Mouse (Mus musculus) embryonic facial prominence, embryonic 13.5 days (tissue): ENCODE measurements at regions not wholly inside any gene's neighbourhood (a gene's known extent, or its start where the extent isn't known, plus 50 kb on each side); places are given as distances from the start of the nearest gene placed in this dataset.

Experiments used
- ATAC-seq: fragments of 200-750 bp; cut with Nextera tagmentation; 2 replicates; pipeline ENCODE4 v1.8.0; 2017; ENCODE audit warnings: low read depth; ENCODE audit not compliant: insufficient number of reproducible peaks, insufficient read depth, low FRiP score, low TSS enrichment
- H3K27ac ChIP-seq: fragments of 300-500 bp; sonication (generic); 2 replicates; pipeline ENCODE4 v1.5.1; 2015; ENCODE audit warnings: moderate library complexity, mild to moderate bottlenecking, inconsistent platforms
- H3K27me3 ChIP-seq: fragments of 300-500 bp; sonication (generic); 2 replicates; pipeline ENCODE4 v1.6.1; 2015; ENCODE audit warnings: mild to moderate bottlenecking, inconsistent platforms
- H3K36me3 ChIP-seq: fragments of 300-500 bp; sonication (generic); 2 replicates; pipeline ENCODE4 v1.6.1; 2015; ENCODE audit warnings: mild to moderate bottlenecking, inconsistent platforms
- H3K4me1 ChIP-seq: fragments of 300-500 bp; sonication (generic); 2 replicates; pipeline ENCODE4 v1.6.1; 2015; ENCODE audit warnings: inconsistent platforms
- H3K4me2 ChIP-seq: fragments of 300-500 bp; sonication (generic); 2 replicates; pipeline ENCODE4 v1.6.1; 2015; ENCODE audit warnings: moderate library complexity, mild to moderate bottlenecking, inconsistent platforms
- H3K4me3 ChIP-seq: fragments of 300-500 bp; sonication (generic); 2 replicates; pipeline ENCODE4 v1.5.1; 2015; ENCODE audit warnings: mild to moderate bottlenecking, inconsistent platforms
- H3K9ac ChIP-seq: fragments of 300-500 bp; sonication (generic); 2 replicates; pipeline ENCODE4 v1.6.1; 2015; ENCODE audit warnings: mild to moderate bottlenecking, inconsistent platforms
- H3K9me3 ChIP-seq: fragments of 300-500 bp; sonication (generic); 2 replicates; pipeline ENCODE4 v1.6.1; 2016; ENCODE audit warnings: inconsistent platforms
- WGBS: fragments of 180-500 bp; shearing (Covaris S2); methylation state at CpG from one replicate; pipeline ENCODE4 v1.1.7; 2015; ENCODE audit warnings: mixed read lengths; 5-methylcytosine and 5-hydroxymethylcytosine counted together

DNA sequence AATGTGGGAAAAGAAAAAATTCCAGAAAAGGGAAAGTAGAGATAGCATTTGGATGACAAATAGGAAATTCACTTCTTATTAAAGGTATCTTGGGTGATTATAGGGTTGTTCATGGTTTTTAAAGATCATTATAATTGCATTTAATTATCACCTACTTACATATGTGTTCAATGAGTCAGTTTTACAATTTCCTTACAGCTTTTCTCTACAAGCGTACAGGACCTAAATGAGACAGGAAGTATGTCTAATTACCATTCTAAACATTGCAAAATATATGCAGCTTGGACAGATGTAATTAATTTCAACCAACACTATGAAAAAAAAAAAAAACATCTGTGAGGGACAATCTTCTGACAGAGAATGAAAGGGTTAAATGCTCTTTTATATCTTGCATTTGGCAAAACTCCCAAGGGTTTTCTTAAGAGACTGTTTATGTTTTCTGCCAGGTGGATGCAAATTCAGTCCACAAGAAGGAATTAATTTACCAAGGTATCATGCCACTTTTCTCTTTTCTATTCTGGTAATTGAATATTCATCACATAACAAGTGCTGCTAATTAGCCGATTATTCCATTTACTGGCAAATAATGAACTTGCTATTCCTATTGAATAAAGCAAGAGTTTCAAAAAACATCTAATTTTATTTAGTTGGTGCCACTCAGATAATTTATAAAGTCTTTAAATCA, 531.5 kb upstream of the Gje1 start:
- H3K4me2 ChIP-seq = no peak overlapping the region
- no peaks in the 10 kb centered on the region for H3K36me3 ChIP-seq
- H3K4me3 ChIP-seq = no peak overlapping the region
- WGBS = 59% methylated on average over 2 of the region's 2 CpGs
- ATAC-seq = no peak
- no peaks in the 10 kb centered on the region for H3K9me3 ChIP-seq
- no peaks in the 10 kb centered on the region for H3K4me1 ChIP-seq
- H3K27ac ChIP-seq = no peak overlapping the region
- no peaks in the 10 kb centered on the region for H3K27me3 ChIP-seq
- no peak overlapping the region for H3K9ac ChIP-seq

DNA sequence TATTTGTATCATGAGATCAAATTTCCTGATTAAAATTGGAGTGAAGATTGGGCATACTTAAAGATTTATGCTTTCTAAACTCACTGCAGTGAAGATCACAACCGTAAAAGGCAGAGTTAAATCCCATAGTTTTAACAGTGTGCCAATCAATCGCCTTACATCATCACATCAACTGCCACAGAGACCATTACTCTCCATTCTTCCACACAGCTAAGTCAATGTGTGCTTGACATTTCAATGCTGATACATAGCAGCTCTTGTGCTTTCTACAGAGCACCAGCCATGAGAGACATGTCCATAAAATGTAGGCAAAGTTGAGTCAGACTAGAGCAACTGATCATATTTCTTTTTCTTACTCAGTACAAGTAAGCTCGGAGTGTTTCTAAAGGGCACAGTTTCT, 530.9 kb upstream of the Gje1 start:
- Histone ChIP-seq H3K27ac (no peak overlapping the region), H3K36me3 (no peaks in the 10 kb centered on the region), H3K9me3 (no peaks in the 10 kb centered on the region), H3K9ac (no peak overlapping the region), H3K4me2 (no peak overlapping the region), H3K27me3 (no peaks in the 10 kb centered on the region), H3K4me3 (no peak overlapping the region), H3K4me1 (no peaks in the 10 kb centered on the region)
- WGBS = 85% methylated on average over 3 of the region's 3 CpGs
- ATAC-seq = no peak

DNA sequence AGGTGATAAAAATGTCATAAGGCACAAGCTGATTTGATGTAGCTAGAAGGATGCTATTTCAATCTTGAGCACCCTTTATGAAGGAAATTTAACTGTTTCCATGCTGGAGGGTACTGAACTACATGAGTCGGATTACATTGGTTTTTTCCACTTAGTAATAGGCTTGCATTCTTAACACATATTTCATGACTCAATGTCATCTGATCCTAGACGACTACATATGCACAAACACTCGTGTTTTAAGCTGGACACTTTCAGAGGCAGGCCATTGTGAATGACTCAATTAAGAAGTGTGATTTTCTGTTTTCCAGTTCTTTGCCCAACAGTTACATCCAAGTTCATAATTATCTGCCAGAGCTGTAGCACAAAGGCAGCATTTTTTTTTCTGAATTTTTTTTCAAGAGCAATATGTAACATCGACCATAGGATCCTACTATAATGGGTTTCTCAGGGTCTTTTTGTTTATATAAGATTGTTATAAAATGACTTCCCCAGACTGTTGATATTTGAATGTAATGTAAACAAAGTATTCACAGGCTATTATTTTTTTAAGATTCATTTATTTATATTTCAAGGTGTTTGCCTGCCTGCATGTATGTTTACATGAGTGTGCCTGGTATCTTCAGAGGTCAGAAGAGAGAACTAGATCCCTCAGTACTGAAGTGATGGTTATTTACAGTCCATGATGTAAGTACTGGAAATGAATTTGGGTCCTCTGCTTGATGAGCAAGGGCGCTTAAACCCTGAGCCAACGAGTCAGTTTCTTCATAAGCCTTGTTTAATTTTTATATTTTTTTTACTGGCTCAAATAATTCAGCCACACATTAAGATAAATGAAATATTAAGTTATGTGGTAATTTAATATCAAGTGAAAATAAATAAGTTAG, 526.6 kb upstream of the Gje1 start:
- Histone ChIP-seq H3K9ac (no peak overlapping the region), H3K27ac (no peak overlapping the region), H3K9me3 (no peaks in the 10 kb centered on the region), H3K4me2 (no peak overlapping the region), H3K4me1 (no peaks in the 10 kb centered on the region), H3K36me3 (no peaks in the 10 kb centered on the region), H3K27me3 (no peaks in the 10 kb centered on the region), H3K4me3 (no peak overlapping the region)
- 62% methylated on average over 6 of the region's 6 CpGs for WGBS
- ATAC-seq = no peak

DNA sequence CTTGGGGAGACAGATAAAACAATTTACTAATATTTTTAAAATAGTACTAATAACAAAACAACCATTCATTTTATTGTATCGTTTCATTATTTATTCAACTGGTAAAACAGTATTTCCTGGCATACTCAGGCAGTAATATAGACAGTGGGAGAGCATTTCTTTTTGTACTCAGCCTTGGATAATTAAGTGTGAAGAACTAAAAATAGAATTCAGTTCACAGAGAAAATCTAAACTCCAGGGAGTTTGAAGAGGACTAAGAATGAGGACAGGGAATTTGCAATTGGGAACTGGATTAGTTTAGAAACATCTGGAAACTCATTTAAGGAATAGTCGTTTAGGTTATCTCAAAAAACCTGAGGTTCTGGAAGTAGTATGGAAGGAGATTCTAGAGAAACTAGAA, 525.4 kb upstream of the Gje1 start:
- Histone ChIP-seq H3K27me3 (no peaks in the 10 kb centered on the region), H3K36me3 (no peaks in the 10 kb centered on the region), H3K9ac (no peak overlapping the region), H3K9me3 (no peaks in the 10 kb centered on the region), H3K27ac (no peak overlapping the region), H3K4me1 (no peaks in the 10 kb centered on the region), H3K4me2 (no peak overlapping the region), H3K4me3 (no peak overlapping the region)
- no peak for ATAC-seq
- 56% methylated on average over 2 of the region's 2 CpGs for WGBS

DNA sequence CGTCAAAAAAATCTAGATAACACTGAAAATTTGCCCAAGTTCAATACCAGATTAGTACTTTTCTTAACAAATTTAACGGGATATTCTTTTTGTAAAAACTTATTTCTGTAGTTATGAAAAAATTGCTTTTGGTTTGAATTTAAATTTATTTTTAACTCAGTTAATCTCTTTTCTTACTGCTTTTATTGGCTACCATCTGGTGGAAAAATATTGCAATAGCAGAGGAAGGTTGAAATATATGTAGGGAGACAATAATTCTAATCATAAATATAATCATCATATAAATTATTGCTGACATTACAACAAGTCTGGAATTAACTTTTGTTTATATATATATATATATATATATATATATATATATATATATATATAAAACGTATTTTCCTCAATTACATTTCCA, 500.9 kb upstream of the Gje1 start:
- Histone ChIP-seq H3K36me3 (no peaks in the 10 kb centered on the region), H3K4me1 (no peaks in the 10 kb centered on the region), H3K27ac (no peak overlapping the region), H3K9me3 (no peaks in the 10 kb centered on the region), H3K27me3 (no peaks in the 10 kb centered on the region), H3K9ac (no peak overlapping the region), H3K4me2 (no peak overlapping the region), H3K4me3 (no peak overlapping the region)
- WGBS = 85% methylated on average over 3 of the region's 3 CpGs
- no peak for ATAC-seq

DNA sequence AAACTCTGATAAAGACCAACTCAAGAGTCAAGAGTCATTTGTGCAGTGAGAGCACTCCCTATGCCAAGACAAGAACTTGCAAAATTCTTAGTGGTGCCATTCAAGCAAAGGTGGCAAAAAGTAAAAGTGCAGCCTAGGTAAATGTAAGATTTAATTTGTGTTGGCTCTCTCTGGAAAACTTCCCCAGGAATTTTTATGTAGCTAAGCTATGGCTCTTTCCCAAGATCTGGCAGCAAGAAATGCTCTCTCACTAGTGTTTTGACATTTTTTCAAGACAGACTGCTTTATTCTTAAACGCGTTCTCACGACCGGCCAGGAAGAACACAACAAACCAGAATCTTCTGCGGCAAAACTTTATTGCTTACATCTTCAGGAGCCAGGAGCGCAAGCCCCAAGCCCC, 461.6 kb upstream of the Gje1 start:
- no peak for ATAC-seq
- H3K27ac ChIP-seq = no peak overlapping the region
- H3K36me3 ChIP-seq = no peaks in the 10 kb centered on the region
- no peak overlapping the region for H3K4me2 ChIP-seq
- H3K4me3 ChIP-seq = no peak overlapping the region
- H3K27me3 ChIP-seq = no peaks in the 10 kb centered on the region
- no peaks in the 10 kb centered on the region for H3K9me3 ChIP-seq
- H3K4me1 ChIP-seq = no peaks in the 10 kb centered on the region
- 91% methylated on average over 6 of the region's 6 CpGs for WGBS
- no peak overlapping the region for H3K9ac ChIP-seq

DNA sequence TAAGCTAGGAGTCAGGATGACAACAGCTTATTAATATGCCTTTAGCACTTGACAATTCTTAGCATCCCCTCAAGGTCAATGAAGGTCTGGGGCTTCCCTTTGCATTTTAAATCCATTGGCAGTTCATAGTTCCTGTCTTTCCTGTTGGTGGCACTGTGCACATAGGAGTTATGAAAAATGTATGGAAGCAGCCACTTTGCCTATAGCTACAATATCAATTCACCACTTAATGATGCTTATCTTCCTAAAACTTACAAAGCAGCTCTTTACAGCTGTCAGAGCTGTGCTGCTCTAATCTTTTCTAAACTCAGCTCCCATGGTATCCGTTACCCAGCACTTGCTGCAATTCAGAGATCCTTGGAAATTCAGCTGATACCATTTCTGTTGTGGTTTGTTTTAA, 456.4 kb upstream of the Gje1 start:
- Histone ChIP-seq H3K27ac (no peak overlapping the region), H3K36me3 (no peaks in the 10 kb centered on the region), H3K9ac (no peak overlapping the region), H3K27me3 (no peaks in the 10 kb centered on the region), H3K4me3 (no peak overlapping the region), H3K4me1 (no peaks in the 10 kb centered on the region), H3K4me2 (no peak overlapping the region), H3K9me3 (no peaks in the 10 kb centered on the region)
- WGBS = 36% methylated on average over 1 of the region's 1 CpGs
- no peak for ATAC-seq

DNA sequence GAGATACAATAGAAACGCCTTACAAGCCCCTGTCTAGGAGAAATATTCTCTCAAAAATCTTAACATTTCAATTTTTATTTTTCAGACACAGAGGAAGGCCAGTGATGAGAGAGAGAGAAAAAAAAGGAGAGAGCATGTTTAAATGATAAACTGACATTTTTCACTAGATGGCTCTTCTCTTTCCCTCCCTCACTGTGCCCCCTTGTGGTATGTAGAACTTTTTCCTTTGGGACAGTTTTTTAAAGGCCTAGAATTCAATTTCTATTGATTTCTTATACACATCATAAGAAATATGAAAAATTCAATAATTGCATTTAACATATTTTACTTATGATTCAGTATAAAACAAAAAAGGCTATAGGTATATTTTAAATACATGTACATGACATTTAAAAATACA, 454.5 kb upstream of the Gje1 start:
- Histone ChIP-seq H3K36me3 (no peaks in the 10 kb centered on the region), H3K4me1 (no peaks in the 10 kb centered on the region), H3K4me2 (no peak overlapping the region), H3K9me3 (no peaks in the 10 kb centered on the region), H3K4me3 (no peak overlapping the region), H3K27ac (no peak overlapping the region), H3K9ac (no peak overlapping the region), H3K27me3 (no peaks in the 10 kb centered on the region)
- WGBS = 66% methylated on average over 1 of the region's 1 CpGs
- ATAC-seq = no peak

DNA sequence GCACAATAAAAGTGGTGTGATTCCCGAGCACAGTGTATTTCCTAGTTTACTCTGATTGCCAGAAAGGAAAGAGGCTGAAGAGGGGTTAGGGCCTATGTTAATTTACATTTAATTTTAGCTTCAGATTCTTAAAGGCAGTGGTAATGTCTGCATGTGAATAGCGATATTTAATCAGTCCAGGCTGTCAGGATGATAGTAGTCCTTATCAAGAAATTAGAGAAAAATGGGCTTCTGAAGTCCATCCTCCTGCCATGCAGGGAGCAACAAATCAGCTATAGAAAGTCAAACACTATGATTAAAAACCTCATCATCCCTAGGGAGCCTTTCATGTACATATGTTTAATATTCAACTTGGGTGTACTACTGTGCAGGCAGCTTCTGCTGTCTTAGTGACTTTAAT, 422.7 kb upstream of the Gje1 start:
- H3K4me2 ChIP-seq = no peak overlapping the region
- H3K36me3 ChIP-seq = no peaks in the 10 kb centered on the region
- H3K27me3 ChIP-seq = no peaks in the 10 kb centered on the region
- H3K9me3 ChIP-seq = no peaks in the 10 kb centered on the region
- no peak overlapping the region for H3K9ac ChIP-seq
- no peak overlapping the region for H3K27ac ChIP-seq
- no peak overlapping the region for H3K4me3 ChIP-seq
- 80% methylated on average over 2 of the region's 2 CpGs for WGBS
- ATAC-seq = no peak
- no peaks in the 10 kb centered on the region for H3K4me1 ChIP-seq
